Mouse (Mus musculus): ENCODE measurements around the gene Prkx. TPM values are rescaled to one million over a fixed set of nuclear protein-coding genes. Genes with fewer than 3 reads are reported as not detected.

The Prkx gene
- polyA plus RNA-seq, 1 experiment from 2014 or later, result 14.1 TPM

- Histone ChIP-seq H3K4me3 (ENCODE audit: low read length) (no peak overlapping the region), H3K27me3 (ENCODE audit: control insufficient read depth, insufficient read depth, low read length) (no peaks in the 10 kb centered on the region), H3K4me1 (ENCODE audit: control insufficient read depth, insufficient read depth, low read length) (no peaks in the 10 kb centered on the region), H3K9ac (ENCODE audit: low read length) (no peak overlapping the region), H3K27ac (ENCODE audit: low read length) (no peak overlapping the region), H3K4me2 (ENCODE audit: low read depth, low read length) (no peak overlapping the region), H3K36me3 (ENCODE audit: control insufficient read depth, insufficient read depth) (no peaks in the 10 kb centered on the region), H3K9me3 (replicated peaks; ENCODE audit: control insufficient read depth, low read length) (no peaks in the 10 kb centered on the region)
- WGBS, result 9% methylated on average over 2 of the region's 2 CpGs
- ATAC-seq (replicated peaks; ENCODE audit: extremely low read depth, insufficient read depth, low FRiP score), result no peak
Observed at GRCm38 (mm10) chrX:77720298-77720697, 75.8 kb downstream of the Prkx start.

Other genes with a start within 250 kb of the Prkx start
- not detected in 2 replicates for gene Pbsn, start 57.3 kb upstream of the Prkx start, polyA plus RNA-seq (2015; fragmentation: Nextera tagmentation; extraction: Ambion mirVana)
- gene Gm14744, start 68.5 kb upstream of the Prkx start, polyA plus RNA-seq (2015; fragmentation: Nextera tagmentation; extraction: Ambion mirVana), result not detected in 2 replicates
- gene 5430402E10Rik, start 128.8 kb upstream of the Prkx start, polyA plus RNA-seq (2015; fragmentation: Nextera tagmentation; extraction: Ambion mirVana), result not detected in 2 replicates